Mouse (Mus musculus): ENCODE results near the gene Ehbp1l1. TPM values are rescaled to one million over a fixed set of nuclear protein-coding genes. Genes with fewer than 3 reads are reported as not detected.

The Ehbp1l1 gene
- 28.9 and 48.5 TPM in 2 replicates for polyA plus RNA-seq (2015; fragmentation: Nextera tagmentation; extraction: Ambion mirVana)

DNA sequence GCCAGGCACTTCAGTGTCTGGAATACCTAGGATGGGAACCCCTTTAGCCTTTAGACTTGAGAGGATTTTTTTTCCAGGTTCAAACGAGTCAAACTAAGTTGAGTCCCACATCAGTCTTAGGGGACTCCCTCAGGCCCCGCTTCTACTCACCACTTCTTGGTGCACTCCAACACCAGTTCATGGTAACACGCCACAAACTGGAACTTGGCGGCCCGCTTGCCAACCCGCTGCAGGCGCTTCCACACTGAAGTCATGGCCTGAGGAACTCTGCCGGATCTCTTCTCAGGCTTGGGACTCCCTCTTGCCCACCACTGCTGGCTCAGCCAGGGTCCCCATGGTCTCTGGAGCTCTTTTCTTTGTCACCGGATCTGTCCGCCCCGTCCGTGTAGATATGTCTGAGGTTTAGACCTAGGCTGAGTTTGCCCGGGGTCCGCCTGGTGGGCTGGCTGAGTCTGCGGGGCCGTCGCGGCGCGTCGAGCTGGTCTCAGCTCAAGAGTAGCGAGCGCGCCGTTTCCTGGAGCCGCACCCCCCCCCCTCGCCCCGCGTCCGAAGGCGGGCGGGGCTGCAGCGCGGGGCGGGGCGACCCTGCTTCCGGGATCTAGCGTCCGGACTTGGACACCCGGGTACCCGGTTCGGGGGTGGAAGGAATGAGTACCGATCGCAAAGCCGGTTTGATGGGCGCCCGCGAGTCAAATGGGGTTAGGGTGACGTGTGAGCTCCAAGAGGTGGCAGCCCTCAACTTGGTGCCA lies at the start of gene Ehbp1l1:
Gene Ehbp1l1, minus strand, starts transcription at position 551 of the 749 bp plus-strand sequence.
- Histone ChIP-seq H3K27me3 (no peaks in the 10 kb centered on the region), H3K4me3 (peak within 1 kb of the TSS; percentile 97), H3K4me2 (peak within 1 kb of the TSS; percentile 78), H3K9me3 (no peaks in the 10 kb centered on the region), H3K4me1 (peaks cover 63% of the 10 kb centered on the region), H3K36me3 (peaks cover 34% of the 10 kb centered on the region), H3K27ac (peak within 1 kb of the TSS; percentile 82), H3K9ac (peak within 1 kb of the TSS; percentile 51)
- ATAC-seq (ENCODE audit: insufficient number of reproducible peaks, low FRiP score, low TSS enrichment, low read depth), result no peak
- 7% methylated on average over 47 of the region's 49 CpGs for WGBS

DNA sequence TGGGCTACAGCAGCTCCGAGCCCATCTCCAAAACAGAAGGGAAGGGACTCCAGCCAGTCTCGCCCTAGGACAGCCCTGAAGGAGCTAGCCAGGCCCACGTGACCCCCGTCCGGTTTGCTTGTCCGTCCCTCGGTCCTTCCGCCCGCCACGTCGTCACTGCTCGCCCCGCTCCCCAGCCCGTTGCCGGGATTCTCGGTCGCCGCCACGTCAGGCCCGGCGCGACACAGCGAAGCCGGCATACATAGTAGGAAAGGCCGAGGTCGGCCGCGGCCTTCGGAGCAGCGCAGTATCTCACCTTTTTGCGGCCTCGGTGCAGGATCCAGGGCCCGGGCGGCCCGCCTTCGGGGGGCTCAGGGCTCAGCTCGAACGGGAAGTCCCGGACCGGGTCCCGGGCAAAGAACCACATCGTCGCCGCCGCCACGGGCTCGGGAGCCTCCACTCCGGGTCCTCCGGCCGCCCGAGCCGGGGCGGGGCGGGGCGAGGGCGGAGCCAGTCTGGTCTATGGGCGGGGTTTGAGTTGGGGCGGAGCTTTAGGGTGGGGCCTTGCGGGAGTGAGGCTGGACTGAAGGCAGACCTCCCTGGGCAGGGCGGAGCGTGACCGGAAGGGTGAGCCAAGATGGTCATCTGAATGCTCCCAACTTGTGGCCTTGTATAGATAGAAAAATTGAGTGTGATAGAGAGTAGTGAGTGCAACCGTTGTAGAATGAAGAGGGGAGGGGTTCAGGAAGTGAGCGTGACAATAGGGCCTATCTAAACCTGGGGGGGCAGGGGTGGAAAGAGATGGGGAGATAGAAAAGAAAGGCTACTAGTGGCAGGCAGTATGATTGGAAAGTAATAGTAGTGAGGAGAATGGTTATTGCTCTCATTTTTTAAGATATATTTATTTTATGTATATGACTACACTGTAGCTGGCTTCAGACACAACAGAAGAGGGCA lies 45.1 kb upstream of the Ehbp1l1 start, which contains the start of gene Scyl1:
Gene Scyl1, minus strand, starts transcription at position 495 of the 936 bp plus-strand sequence.
- under 1% methylated on average over 59 of the region's 64 CpGs for WGBS
- Histone ChIP-seq H3K36me3 (peaks cover 37% of the 10 kb centered on the region), H3K4me1 (peaks cover 16% of the 10 kb centered on the region), H3K9ac (peak within 1 kb of the TSS; percentile 72), H3K4me2 (peak within 1 kb of the TSS; percentile 77), H3K4me3 (peak within 1 kb of the TSS; percentile 63), H3K27ac (peak within 1 kb of the TSS; percentile 80), H3K9me3 (no peaks in the 10 kb centered on the region), H3K27me3 (no peaks in the 10 kb centered on the region)
- ATAC-seq (ENCODE audit: insufficient number of reproducible peaks, low FRiP score, low TSS enrichment, low read depth), result peak; percentile 92

DNA sequence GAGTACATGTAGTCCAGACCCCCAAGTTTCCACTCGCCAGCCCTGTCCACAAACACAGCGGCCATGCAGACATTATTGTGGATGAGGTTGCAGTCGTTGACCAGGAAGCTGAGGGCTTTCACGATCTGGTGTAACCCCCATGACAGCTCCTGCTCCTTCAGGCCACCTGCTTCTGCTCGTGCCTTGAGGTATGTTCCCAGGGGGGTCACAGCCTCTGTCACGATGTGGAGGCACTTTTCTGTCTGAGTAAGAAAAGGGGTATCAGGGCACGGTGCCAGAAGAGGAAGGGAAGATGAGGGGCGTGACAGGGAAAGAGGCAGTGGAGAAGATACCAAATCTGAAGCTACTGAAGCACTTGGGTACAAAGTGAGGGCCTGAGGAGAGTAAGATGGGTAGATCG lies 44.2 kb upstream of the Ehbp1l1 start:
- Histone ChIP-seq H3K4me3 (peak overlapping the region; percentile 63), H3K4me2 (peak overlapping the region; percentile 77), H3K27me3 (no peaks in the 10 kb centered on the region), H3K27ac (peak overlapping the region; percentile 80), H3K4me1 (peaks cover 16% of the 10 kb centered on the region), H3K9ac (peak overlapping the region; percentile 72), H3K9me3 (no peaks in the 10 kb centered on the region), H3K36me3 (peaks cover 46% of the 10 kb centered on the region)
- ATAC-seq (ENCODE audit: insufficient number of reproducible peaks, low FRiP score, low TSS enrichment, low read depth), result no peak
- 33% methylated on average over 9 of the region's 9 CpGs for WGBS

DNA sequence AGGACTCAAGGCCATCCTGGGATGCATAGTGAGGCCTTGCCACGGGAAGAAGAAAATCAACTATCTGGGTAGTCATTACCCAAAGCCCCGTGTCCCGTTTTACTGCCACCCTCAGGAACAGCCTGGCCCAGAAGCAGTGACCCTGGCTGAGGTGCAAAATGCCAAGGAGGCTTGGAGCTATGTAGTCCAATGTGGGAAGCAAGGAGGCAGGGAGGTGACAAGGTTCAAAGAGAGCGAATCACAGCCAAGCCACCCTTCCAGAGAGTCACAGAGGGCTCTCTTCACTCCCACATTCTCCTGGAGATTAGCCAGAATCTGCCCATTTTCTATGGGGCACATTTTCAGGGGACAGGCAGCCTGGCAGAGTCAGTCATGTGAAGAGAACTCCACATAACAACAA lies 41.2 kb upstream of the Ehbp1l1 start:
- Histone ChIP-seq H3K4me3 (no peak overlapping the region), H3K27ac (no peak overlapping the region), H3K9me3 (no peaks in the 10 kb centered on the region), H3K27me3 (no peaks in the 10 kb centered on the region), H3K9ac (no peak overlapping the region), H3K4me2 (no peak overlapping the region), H3K36me3 (peaks cover 73% of the 10 kb centered on the region), H3K4me1 (peaks cover 16% of the 10 kb centered on the region)
- no peak for ATAC-seq (ENCODE audit: insufficient number of reproducible peaks, low FRiP score, low TSS enrichment, low read depth)
- WGBS, result 79% methylated on average over 4 of the region's 4 CpGs

DNA sequence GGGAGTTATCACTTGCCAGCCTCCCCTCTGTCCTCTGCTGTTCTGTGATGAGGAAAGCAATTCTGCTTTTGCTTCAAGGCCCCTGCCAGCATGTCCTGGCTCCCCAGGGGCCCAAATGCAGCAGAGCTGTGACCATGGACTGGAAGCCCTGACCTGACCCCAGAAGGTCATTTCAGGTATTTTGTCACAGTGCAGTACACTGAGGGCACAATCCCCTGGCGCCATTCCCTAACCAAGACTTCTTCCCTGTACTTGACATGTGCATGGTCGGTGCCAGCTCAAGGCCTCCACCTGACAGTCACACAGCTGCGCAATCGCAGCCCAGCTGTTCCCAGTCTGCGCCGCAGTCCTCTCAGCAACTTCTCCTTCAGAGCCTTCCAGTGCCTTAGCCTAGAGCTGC lies 37.0 kb upstream of the Ehbp1l1 start:
- H3K27ac ChIP-seq, result no peak overlapping the region
- no peak overlapping the region for H3K9ac ChIP-seq
- H3K4me2 ChIP-seq, result no peak overlapping the region
- H3K4me1 ChIP-seq, result no peaks in the 10 kb centered on the region
- WGBS, result 95% methylated on average over 6 of the region's 6 CpGs
- ATAC-seq (ENCODE audit: insufficient number of reproducible peaks, low FRiP score, low TSS enrichment, low read depth), result no peak
- H3K36me3 ChIP-seq, result peaks cover 97% of the 10 kb centered on the region
- no peak overlapping the region for H3K4me3 ChIP-seq
- H3K27me3 ChIP-seq, result 0 out of 2 replicates have a peak, but pooled peaks cover under 1% of the 10 kb centered on the region
- no peaks in the 10 kb centered on the region for H3K9me3 ChIP-seq

DNA sequence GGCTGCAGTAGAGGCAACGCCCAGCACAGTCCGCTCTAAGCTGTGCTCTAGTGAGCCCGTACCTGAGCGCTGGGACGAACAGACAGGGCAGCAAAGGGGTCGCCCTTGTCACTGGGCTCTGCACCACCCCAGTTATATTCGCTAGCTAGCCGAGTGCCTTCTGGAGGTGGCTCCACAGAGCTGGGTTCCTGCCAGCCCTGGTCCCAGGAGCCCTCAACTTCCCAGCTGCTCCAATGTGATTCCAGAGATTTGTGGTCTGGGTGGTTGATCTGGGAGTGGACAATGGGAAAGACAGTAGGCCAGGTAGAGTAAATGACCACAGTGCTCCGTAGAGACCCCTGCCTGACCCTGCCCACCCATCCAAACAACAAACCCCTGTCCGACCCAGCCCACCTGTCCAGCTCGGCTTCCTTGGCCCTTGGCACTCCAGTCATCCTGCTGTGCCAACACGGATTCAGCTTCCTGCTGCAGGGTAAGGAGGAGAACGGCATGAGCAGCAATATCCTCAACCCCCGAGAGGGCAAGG lies 32.8 kb upstream of the Ehbp1l1 start:
- H3K27ac ChIP-seq, result no peak overlapping the region
- H3K9me3 ChIP-seq, result no peaks in the 10 kb centered on the region
- no peak for ATAC-seq (ENCODE audit: insufficient number of reproducible peaks, low FRiP score, low TSS enrichment, low read depth)
- H3K4me3 ChIP-seq, result no peak overlapping the region
- H3K9ac ChIP-seq, result no peak overlapping the region
- H3K36me3 ChIP-seq, result peaks cover 93% of the 10 kb centered on the region
- peaks cover 13% of the 10 kb centered on the region for H3K4me1 ChIP-seq
- 87% methylated on average over 14 of the region's 14 CpGs for WGBS
- no peak overlapping the region for H3K4me2 ChIP-seq
- peaks cover 35% of the 10 kb centered on the region for H3K27me3 ChIP-seq

DNA sequence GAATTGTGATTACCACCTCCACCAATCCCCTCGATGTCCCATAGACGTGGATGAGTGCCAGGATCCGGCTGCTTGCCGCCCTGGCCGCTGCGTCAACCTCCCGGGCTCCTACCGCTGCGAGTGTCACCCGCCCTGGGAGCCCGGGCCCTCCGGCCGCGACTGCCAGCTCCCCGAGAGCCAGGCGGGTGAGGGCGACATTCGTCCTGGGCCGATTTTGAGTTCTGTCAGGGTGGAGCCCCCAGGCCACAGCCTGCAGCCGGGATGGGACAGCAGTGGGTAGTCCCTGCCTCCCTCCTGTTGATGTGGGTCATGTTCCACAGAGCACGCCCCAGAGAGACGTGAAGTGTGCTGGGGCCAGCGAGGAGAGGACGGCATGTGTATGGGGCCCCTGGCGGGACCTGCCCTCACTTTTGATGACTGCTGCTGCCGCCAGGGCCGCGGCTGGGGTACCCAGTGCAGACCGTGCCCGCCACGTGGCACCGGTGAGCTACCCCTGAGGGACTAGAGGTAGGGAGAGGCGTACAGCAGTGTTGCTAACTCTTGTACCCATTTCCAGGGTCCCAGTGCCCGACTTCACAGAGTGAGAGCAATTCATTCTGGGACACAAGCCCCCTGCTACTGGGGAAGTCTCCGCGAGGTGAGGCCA lies 31.0 kb upstream of the Ehbp1l1 start:
- peak overlapping the region; percentile 26; the same call in 1 of the 2 replicates for H3K9ac ChIP-seq
- peaks cover 42% of the 10 kb centered on the region for H3K27me3 ChIP-seq
- H3K4me2 ChIP-seq, result peak overlapping the region; percentile 22; the same call in 1 of the 2 replicates
- peaks cover 13% of the 10 kb centered on the region for H3K4me1 ChIP-seq
- ATAC-seq (ENCODE audit: insufficient number of reproducible peaks, low FRiP score, low TSS enrichment, low read depth), result peak; percentile 20; the same call in 1 of the 2 replicates
- no peak overlapping the region for H3K27ac ChIP-seq
- 0 out of 2 replicates have a peak overlapping the region, but pooled peaks have one; percentile 1 for H3K4me3 ChIP-seq
- WGBS, result 23% methylated on average over 36 of the region's 36 CpGs
- H3K9me3 ChIP-seq, result no peaks in the 10 kb centered on the region
- peaks cover 94% of the 10 kb centered on the region for H3K36me3 ChIP-seq

DNA sequence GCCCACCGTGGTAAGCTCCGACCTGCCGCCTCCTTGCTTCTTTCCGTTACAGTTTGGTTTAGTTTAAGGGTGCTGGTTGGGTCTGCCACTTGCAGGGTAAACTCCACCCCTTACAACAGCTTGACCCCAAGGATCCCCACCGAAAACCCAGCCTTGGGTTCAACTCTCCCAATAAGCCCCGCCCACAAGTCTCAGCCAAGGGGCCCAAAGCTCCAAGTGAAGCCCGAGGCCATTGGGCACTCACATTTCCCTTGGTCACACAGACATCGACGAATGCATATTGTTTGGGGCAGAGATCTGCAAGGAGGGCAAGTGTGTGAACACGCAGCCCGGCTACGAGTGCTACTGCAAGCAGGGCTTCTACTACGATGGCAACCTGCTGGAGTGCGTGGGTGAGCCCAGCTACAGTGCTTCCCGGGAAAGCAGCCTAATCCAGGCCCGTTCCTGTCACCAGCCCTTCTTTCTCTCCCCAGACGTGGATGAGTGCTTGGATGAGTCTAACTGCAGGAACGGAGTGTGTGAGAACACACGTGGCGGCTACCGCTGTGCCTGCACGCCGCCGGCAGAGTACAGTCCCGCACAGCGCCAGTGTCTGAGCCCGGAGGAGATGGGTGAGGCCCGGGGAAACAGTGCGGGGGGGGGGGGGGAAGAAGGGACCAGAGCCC lies 30.3 kb upstream of the Ehbp1l1 start:
- Histone ChIP-seq H3K9ac (no peak overlapping the region), H3K4me2 (0 out of 2 replicates have a peak overlapping the region, but pooled peaks have one; percentile 22), H3K9me3 (no peaks in the 10 kb centered on the region), H3K27ac (no peak overlapping the region), H3K36me3 (peaks cover 93% of the 10 kb centered on the region), H3K4me1 (peaks cover 15% of the 10 kb centered on the region), H3K4me3 (0 out of 2 replicates have a peak overlapping the region, but pooled peaks have one; percentile 1), H3K27me3 (peaks cover 42% of the 10 kb centered on the region)
- ATAC-seq (ENCODE audit: insufficient number of reproducible peaks, low FRiP score, low TSS enrichment, low read depth), result 0 out of 2 replicates have a peak, but pooled peaks have one; percentile 22
- WGBS, result 20% methylated on average over 28 of the region's 29 CpGs

DNA sequence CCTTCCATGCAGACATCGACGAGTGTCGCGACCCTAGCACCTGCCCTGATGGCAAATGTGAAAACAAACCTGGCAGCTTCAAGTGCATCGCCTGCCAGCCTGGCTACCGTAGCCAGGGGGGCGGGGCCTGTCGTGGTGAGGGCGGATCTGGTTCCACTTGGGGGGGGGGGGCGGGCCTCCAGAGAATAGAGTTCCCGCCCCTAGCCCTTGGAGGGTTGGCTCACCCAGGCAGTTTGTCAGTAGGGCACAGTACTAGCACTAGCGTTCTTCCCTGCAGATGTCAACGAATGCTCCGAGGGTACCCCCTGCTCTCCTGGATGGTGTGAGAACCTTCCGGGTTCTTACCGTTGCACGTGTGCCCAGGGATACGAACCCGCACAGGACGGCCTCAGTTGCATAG lies 25.6 kb upstream of the Ehbp1l1 start:
- H3K36me3 ChIP-seq, result peaks cover 81% of the 10 kb centered on the region

DNA sequence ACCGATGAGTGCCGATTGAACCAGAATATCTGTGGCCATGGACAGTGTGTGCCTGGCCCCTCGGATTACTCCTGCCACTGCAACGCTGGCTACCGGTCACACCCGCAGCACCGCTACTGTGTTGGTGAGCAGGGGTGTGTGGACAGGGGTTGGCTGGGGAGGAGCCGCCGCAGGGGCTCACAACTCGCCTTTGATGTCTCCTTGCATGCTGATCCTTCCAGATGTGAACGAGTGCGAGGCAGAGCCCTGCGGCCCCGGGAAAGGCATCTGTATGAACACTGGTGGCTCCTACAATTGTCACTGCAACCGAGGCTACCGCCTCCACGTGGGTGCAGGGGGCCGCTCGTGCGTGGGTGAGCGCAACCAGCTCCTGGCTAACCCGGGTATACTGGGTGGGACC lies 24.8 kb upstream of the Ehbp1l1 start:
- Histone ChIP-seq H3K27ac (no peak overlapping the region), H3K4me1 (peaks cover 13% of the 10 kb centered on the region), H3K4me3 (no peak overlapping the region), H3K27me3 (peaks cover 45% of the 10 kb centered on the region), H3K4me2 (no peak overlapping the region), H3K9me3 (no peaks in the 10 kb centered on the region), H3K9ac (no peak overlapping the region), H3K36me3 (peaks cover 74% of the 10 kb centered on the region)
- ATAC-seq (ENCODE audit: insufficient number of reproducible peaks, low FRiP score, low TSS enrichment, low read depth), result no peak
- WGBS, result 18% methylated on average over 22 of the region's 22 CpGs

More for the DNA sequence above, 25.6 kb upstream of the Ehbp1l1 start:
- no peaks in the 10 kb centered on the region for H3K9me3 ChIP-seq
- WGBS, result 18% methylated on average over 20 of the region's 20 CpGs
- no peak overlapping the region for H3K9ac ChIP-seq
- H3K27me3 ChIP-seq, result peaks cover 52% of the 10 kb centered on the region
- 0 out of 2 replicates have a peak overlapping the region, but pooled peaks have one; percentile 3 for H3K4me3 ChIP-seq
- no peak overlapping the region for H3K27ac ChIP-seq
- no peak for ATAC-seq (ENCODE audit: insufficient number of reproducible peaks, low FRiP score, low TSS enrichment, low read depth)
- no peak overlapping the region for H3K4me2 ChIP-seq
- H3K4me1 ChIP-seq, result peaks cover 17% of the 10 kb centered on the region
